Mouse (Mus musculus) activated CD4-positive, CD25-positive, alpha-beta regulatory T cell (primary cell): ENCODE results near the gene Fam3c. TPM values are rescaled to one million over a fixed set of nuclear protein-coding genes. Genes with fewer than 3 reads are reported as not detected.

Experiments used
- polyA plus RNA-seq, 2 experiments: library from polyadenylated mRNA; unstranded; fragments of 100-300 nt; shearing (Covaris generic); gene quantifications; one replicate each; pipeline ENCODE4 v1.2.1; 2017

Gene Fam3c
- polyA plus RNA-seq = 100 to 1,000 TPM; 121 to 183 TPM

GRCm38 (mm10) chr6:22356086-22356507, at the start of gene Fam3c:
TSS of gene Fam3c (minus strand) at chr6:22356243.

GRCm38 (mm10) chr6:22288004-22288736, 67.9 kb downstream of the Fam3c start, which contains the start of gene Wnt16:
TSS of gene Wnt16 (plus strand) at chr6:22288227.

Other genes with a start within 250 kb of the Fam3c start
- gene Wnt16, start 68.0 kb downstream of the Fam3c start, polyA plus RNA-seq = under 1 TPM; 0.08 to 0.33 TPM